Mouse (Mus musculus): ENCODE results near the gene Gata5.

Gata5 gene

GRCm38 (mm10) chr2:180334551-180334986 lies at the start of gene Gata5:
TSS of gene Gata5 (minus strand) at chr2:180334699.
- DNase-seq (ENCODE audit: low spot score in 2 of 2), result no peak

DNA sequence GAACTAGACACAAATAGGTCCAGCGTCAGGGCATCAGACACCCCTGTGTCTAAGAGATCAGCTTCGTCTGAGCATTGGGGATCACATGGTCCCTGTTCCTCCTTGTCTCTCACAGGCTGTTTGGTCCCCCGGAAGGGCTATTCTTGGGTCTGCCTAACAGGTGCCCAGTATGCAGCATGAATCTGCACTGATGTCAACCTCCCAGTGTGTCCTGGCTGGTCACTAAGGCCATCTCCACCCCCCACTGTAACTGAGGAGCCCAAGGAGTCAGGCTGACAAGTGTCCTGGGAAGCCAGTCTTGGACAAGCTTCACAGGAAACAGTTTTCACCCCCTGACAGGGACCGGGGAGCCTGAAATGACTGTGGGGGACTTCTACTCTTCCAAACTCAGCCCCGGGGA lies 42.2 kb upstream of the Gata5 start:
- no peak for DNase-seq (ENCODE audit: low spot score in 2 of 2)

- no peak for DNase-seq (ENCODE audit: low spot score in 2 of 2)
Measured at GRCm38 (mm10) chr2:180373256-180373655, 38.8 kb upstream of the Gata5 start.

DNA sequence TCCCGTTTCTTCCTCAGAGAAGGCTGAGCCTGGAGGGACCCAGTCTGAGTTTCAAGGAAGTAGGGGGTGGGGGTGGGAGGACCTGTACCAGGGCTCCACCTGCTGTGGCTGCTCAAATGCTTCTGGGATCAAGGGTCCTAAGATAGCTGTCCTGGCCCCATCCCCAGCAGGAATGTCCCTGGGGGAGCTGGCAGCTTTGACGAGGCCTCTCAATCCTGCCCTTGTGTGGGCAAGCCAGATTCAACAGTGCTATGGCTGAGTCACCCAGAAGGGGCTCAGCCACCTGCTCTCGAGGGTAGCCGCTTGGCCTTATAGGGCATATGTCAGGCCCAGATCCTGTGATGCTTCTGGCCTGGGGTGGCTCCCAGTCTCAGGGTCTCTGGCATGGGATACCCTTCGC lies 33.9 kb upstream of the Gata5 start:
- DNase-seq (ENCODE audit: low spot score in 2 of 2), result no peak

DNA sequence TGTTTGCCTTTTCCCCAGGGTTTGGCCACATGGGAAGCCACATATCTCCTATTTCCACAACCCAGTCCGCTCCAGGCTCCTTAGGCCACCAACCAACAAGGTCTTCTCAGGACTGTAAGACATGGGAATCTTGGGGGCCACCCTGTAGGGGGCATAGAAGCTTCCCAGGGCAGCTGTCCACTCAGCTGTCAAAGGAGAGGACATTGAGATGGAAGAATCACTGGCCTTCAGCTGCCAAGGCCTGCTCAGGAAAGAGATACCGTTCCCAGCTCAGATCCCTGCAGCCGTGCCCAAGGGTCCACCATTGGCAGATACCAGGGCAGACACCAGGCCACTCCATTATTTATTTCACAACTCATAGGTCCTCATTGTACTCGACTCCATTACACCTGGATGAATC lies 32.9 kb upstream of the Gata5 start:
- DNase-seq (ENCODE audit: low spot score in 2 of 2), result no peak

GRCm38 (mm10) chr2:180363434-180363720 lies 28.9 kb upstream of the Gata5 start:
- no peak for DNase-seq (ENCODE audit: low spot score in 2 of 2)

DNA sequence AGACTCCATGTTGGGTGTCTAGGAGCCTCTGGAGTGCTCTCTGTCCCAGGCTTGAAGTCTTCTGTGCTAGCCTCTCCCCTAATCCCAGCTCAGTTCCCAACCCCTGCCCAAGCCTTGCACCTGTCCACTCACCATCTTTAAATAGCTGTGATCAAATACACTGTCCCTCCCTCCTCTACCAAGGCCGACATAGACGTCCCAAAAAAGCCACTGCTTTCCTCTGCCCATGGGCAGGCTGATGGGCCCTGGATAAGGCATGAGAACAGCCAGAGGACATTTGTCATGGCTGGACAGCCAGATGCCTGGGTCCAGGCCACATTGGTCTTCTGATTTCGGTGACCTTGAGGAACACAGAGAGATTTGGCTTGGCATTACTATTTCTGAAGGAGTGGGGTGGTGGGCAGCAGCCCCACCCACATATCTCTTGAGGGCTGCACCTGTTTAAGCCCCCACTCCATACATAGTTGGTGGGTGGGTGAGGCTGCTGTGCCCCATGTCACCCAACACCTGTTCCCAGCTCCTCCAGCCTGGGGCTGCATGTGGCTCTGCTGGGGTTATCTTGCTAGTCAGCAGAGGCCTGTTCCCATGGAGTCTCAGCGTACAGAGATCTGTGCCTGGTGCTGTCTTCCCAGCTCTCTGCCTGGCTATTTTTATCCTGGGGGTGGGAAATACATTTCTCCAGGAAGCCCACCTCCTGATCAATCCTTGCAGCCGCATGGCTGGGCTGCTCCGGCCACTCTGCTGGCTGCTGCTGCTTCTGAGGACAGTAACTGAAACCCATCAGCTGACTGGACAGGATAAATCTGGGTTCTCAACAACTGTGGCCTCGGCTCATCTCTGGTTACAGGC lies 28.3 kb upstream of the Gata5 start:
- no peak for DNase-seq (ENCODE audit: low spot score in 2 of 2)

DNA sequence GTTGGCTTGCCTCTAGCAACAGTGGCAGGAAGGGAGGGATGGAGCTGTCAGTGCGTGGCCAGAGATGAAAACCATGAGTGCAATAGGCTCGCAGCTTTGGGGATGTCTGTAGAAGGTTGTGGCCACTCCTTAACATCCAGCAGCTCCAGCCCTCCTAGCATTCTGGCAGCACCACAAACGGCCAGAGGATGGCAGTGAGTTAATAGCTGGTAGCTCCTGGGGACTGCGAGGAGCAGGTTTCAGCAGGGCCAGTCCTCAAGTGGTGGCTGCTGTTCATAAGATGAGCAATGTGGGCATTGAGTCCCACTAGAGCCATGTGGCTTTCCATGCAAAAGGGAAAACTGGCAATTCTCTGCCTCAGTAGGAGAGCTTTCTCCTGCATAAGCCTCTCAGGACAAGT lies 24.6 kb upstream of the Gata5 start:
- DNase-seq (ENCODE audit: low spot score in 2 of 2), result peak in 1 of 2 experiments; percentile 7

GRCm38 (mm10) chr2:180353338-180353737 lies 18.8 kb upstream of the Gata5 start:
- peak; percentile 16 to 25 for DNase-seq (ENCODE audit: low spot score in 2 of 2)

DNA sequence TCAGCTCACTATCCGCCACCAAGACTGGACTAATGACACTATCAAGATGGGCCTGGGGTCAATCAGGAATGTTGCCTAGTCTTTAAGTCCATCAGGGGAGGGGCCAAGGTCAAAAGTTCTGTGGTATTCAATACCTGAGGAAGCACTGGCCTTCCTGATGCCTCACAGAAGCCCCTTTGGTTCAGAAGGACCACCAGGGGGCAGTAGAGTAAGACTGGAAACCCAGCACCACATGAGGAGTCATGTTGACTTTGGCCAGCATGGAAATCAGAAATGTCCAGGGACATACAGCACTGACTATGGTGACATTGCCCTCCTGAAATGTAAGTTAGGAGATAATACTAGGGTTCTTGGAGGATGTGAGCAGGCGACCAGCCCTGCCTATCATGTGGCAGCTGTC lies 16.2 kb upstream of the Gata5 start:
- DNase-seq (ENCODE audit: low spot score in 2 of 2), result no peak

GRCm38 (mm10) chr2:180346820-180347497 lies 12.5 kb upstream of the Gata5 start:
- DNase-seq (ENCODE audit: low spot score in 2 of 2), result peak; percentile 27 to 61

- no peak for DNase-seq (ENCODE audit: low spot score in 2 of 2)
Measured at GRCm38 (mm10) chr2:180343092-180343491, 8.6 kb upstream of the Gata5 start.

- DNase-seq (ENCODE audit: low spot score in 2 of 2), result no peak
Measured at GRCm38 (mm10) chr2:180342189-180342588, 7.7 kb upstream of the Gata5 start.

GRCm38 (mm10) chr2:180341229-180341628 lies 6.7 kb upstream of the Gata5 start:
- no peak for DNase-seq (ENCODE audit: low spot score in 2 of 2)

DNA sequence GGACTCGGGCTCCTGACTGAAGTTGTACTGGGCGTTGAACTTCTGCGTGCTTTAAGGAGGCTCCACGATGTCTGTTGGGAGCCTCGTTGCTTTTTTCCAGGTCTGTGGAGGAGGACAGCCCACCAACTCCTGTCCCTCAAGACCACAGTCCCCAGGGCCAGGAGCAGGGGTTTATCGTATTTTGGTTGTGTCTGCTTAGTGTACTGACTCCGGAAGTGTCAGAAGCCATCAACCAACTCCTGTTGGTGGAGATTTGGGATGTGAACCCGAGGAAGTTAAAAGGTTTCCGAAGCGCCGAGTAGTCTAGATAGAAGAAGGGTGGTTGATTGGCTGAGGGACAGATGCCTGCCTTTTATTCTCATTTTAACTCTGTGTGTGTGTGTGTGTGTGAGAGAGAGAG lies 5.4 kb upstream of the Gata5 start:
- DNase-seq (ENCODE audit: low spot score in 2 of 2), result no peak

- no peak for DNase-seq (ENCODE audit: low spot score in 2 of 2)
Measured at GRCm38 (mm10) chr2:180333778-180334550, 535 bp downstream of the Gata5 start.

GRCm38 (mm10) chr2:180329466-180329865 lies 5.0 kb downstream of the Gata5 start:
- no peak for DNase-seq (ENCODE audit: low spot score in 2 of 2)

DNA sequence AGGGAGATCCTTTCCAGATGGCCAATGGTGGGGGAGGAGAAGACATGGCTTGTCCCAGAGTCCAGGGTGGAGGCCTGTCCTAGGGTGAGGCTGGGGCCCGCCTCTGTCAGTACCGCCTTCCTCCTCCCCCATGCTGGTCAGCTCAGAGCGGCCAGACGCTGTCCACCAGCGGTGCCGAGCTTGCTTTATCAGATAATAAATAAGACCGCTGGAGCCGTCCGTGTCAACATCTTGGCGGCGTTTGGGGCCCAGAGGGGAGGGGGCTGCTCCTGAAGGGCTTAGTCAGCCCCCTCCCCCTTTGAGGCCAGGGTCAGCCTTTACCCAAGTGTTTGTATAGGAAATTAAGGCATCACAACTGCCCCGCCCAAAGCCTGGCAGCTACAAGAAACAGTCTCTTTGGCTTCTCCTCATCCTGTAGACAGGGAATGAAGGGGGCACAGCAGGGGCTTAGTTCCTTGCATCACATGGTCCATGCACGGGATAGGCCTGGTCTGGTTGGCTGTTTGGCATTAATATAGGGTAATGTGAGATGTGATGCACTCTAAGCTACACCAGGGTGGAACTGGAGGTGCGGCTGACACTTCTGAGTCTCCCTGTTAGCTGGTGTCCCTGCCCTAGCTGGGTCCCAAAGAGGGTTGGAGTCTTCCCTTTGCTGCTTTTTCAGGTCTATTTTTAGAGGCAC lies 11.7 kb downstream of the Gata5 start:
- no peak for DNase-seq (ENCODE audit: low spot score in 2 of 2)

DNA sequence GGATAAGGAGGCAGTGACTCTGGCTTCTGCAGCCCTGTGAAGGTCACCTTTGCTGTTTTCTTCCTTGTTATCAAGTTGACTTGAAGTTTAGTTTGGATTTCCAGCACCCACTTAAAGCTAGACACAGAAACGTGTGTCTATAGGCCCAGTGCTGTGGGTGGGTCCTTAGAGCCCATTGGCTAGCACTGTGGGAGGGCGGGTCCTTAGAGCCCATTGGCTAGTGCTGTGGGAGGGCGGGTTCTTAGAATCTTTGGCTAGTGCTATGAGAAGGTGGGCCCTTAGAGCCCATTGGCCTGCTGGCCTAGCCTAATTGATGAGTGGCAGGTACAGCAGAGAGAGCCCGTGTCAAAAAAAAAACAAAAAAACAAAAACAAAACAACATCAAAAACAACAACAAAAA lies 14.3 kb downstream of the Gata5 start:
- DNase-seq (ENCODE audit: low spot score in 2 of 2), result no peak

GRCm38 (mm10) chr2:180317591-180317990 lies 16.9 kb downstream of the Gata5 start:
- no peak for DNase-seq (ENCODE audit: low spot score in 2 of 2)

GRCm38 (mm10) chr2:180314292-180314691 lies 20.2 kb downstream of the Gata5 start:
- no peak for DNase-seq (ENCODE audit: low spot score in 2 of 2)

DNA sequence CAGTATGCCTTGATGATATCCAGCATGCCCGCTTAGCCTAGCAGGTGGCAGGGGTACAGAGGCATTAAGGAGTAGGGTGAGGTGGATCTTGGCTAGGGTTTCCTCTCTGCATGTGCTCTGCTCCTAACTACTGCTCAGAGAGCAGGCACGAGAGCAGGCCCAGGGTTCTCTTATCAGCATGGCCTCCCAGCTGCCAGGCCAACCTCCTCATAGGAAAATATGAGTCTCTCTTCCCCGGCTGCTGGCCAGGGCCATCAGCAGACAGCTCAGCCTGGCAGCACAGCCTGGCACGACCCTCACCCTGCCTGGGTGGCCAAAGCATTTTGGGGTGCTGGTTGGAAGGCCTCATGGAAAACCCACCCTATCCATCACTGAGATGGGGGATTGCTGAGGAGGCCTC lies 23.4 kb downstream of the Gata5 start:
- no peak for DNase-seq (ENCODE audit: low spot score in 2 of 2)
